Mouse (Mus musculus) CH12.LX (cell line): ENCODE data around the gene Slc39a10. TPM values are rescaled to one million over a fixed set of nuclear protein-coding genes. Genes with fewer than 3 reads are reported as not detected.

ENCODE experiments used
- DNase-seq: peaks from one replicate; pipeline ENCODE4 v3.0.0-alpha.2; 2013; ENCODE audit errors: extremely low read depth
- H3K27ac ChIP-seq: 2 replicates; pipeline ENCODE4 v1.5.1; 2012; ENCODE audit warnings: low read depth, mild to moderate bottlenecking, control low read depth, moderate library complexity; ENCODE audit not compliant: insufficient read depth
- H3K27me3 ChIP-seq: replicated peaks from 2 replicates; pipeline ENCODE3; 2012; ENCODE audit warnings: inconsistent platforms
- H3K36me3 ChIP-seq, 2 experiments: replicated peaks in 1 of 2; 2 replicates each; pipeline versions ENCODE3 to v1.6.1; 2012; ENCODE audit warnings: inconsistent platforms in 1 of 2, low read length in 1 of 2, mild to moderate bottlenecking in 1 of 2, mixed read lengths in 1 of 2, moderate library complexity in 1 of 2; ENCODE audit not compliant: control insufficient read depth in 1 of 2, insufficient read depth in 1 of 2
- H3K4me1 ChIP-seq, 2 experiments: 2 replicates each; pipeline ENCODE4 v1.6.1; 2012; ENCODE audit warnings: inconsistent platforms in 1 of 2, moderate library complexity in 1 of 2; ENCODE audit not compliant: insufficient read depth in 2 of 2, control insufficient read depth in 1 of 2
- H3K4me2 ChIP-seq: 2 replicates; pipeline ENCODE4 v1.6.1; 2012; ENCODE audit warnings: low read depth, mild to moderate bottlenecking, control low read depth; ENCODE audit not compliant: poor library complexity, insufficient read depth, severe bottlenecking
- H3K4me3 ChIP-seq, 3 experiments: fragments of 150-350 bp in 1 of 3; sonication (generic) in 1 of 3; replicated peaks in 1 of 3; 2 replicates each; pipeline versions ENCODE3 to v1.5.1; 2011 to 2012; ENCODE audit warnings: low read depth in 2 of 3, low read length in 2 of 3, mild to moderate bottlenecking in 2 of 3, moderate library complexity in 2 of 3, control low read depth in 1 of 3, improper control_type of control experiment in 1 of 3, inconsistent platforms in 1 of 3, mixed read lengths in 1 of 3; ENCODE audit not compliant: poor library complexity in 1 of 3
- H3K79me2 ChIP-seq: replicated peaks from 2 replicates; pipeline ENCODE4 v1.6.1; 2012; ENCODE audit warnings: mild to moderate bottlenecking, moderate library complexity; ENCODE audit not compliant: control insufficient read depth, poor library complexity, insufficient read depth, severe bottlenecking; ENCODE audit errors: extremely low read depth
- H3K9ac ChIP-seq: 2 replicates; pipeline ENCODE4 v1.6.1; 2012; ENCODE audit warnings: low read depth, mild to moderate bottlenecking, control low read depth, moderate library complexity; ENCODE audit not compliant: insufficient read depth
- H3K9me3 ChIP-seq: replicated peaks from 2 replicates; pipeline ENCODE3; 2012; ENCODE audit warnings: low read length, inconsistent platforms, mixed read lengths
- BHLHE40 ChIP-seq: IDR thresholded peaks from 2 replicates; pipeline ENCODE4 v1.6.1; 2011; ENCODE audit warnings: mild to moderate bottlenecking, low read depth, low read length, improper control_type of control experiment
- CHD1 ChIP-seq: IDR thresholded peaks from 2 replicates; pipeline ENCODE4 v1.6.1; 2012; ENCODE audit warnings: low read depth, low read length, improper control_type of control experiment, inconsistent platforms
- CHD2 ChIP-seq: IDR thresholded peaks from 2 replicates; pipeline ENCODE4 v1.6.1; 2011; ENCODE audit warnings: low read length, improper control_type of control experiment
- CTCF ChIP-seq, 2 experiments: IDR thresholded peaks in 1 of 2; conservative IDR thresholded peaks in 1 of 2; 2 replicates each; pipeline ENCODE4 v1.5.1; 2011 to 2012; ENCODE audit warnings: low read depth in 2 of 2, low read length in 2 of 2, improper control_type of control experiment in 1 of 2, inconsistent platforms in 1 of 2, mild to moderate bottlenecking in 1 of 2, moderate library complexity in 1 of 2
- EP300 ChIP-seq: IDR thresholded peaks from 2 replicates; pipeline ENCODE4 v1.6.1; 2011; ENCODE audit warnings: low read length, improper control_type of control experiment
- HCFC1 ChIP-seq: IDR thresholded peaks from 2 replicates; pipeline ENCODE4 v1.6.1; 2012; ENCODE audit warnings: low read depth, mild to moderate bottlenecking, inconsistent platforms, low read length, improper control_type of control experiment
- IRF4 ChIP-seq: IDR thresholded peaks from 2 replicates; pipeline ENCODE4 v1.6.1; 2014; ENCODE audit warnings: low read depth, mild to moderate bottlenecking, inconsistent platforms, low read length, improper control_type of control experiment
- JUN ChIP-seq: IDR thresholded peaks from 2 replicates; pipeline ENCODE4 v1.6.1; 2011; ENCODE audit warnings: low read depth, mild to moderate bottlenecking, low read length, improper control_type of control experiment, moderate library complexity; ENCODE audit not compliant: insufficient read depth
- JUND ChIP-seq: conservative IDR thresholded peaks from 2 replicates; pipeline ENCODE4 v1.6.1; 2011; ENCODE audit warnings: low read depth, low read length, improper control_type of control experiment
- KAT2A ChIP-seq: IDR thresholded peaks from 2 replicates; pipeline ENCODE4 v1.6.1; 2012; ENCODE audit warnings: low read length, improper control_type of control experiment, inconsistent platforms; ENCODE audit not compliant: insufficient replicate concordance
- MAFK ChIP-seq: IDR thresholded peaks from 2 replicates; pipeline ENCODE4 v1.6.1; 2011; ENCODE audit warnings: low read length, improper control_type of control experiment; ENCODE audit not compliant: insufficient replicate concordance
- MAX ChIP-seq: IDR thresholded peaks from 2 replicates; pipeline ENCODE4 v1.6.1; 2011; ENCODE audit warnings: low read length, improper control_type of control experiment
- MAZ ChIP-seq: IDR thresholded peaks from 2 replicates; pipeline ENCODE4 v1.6.1; 2012; ENCODE audit warnings: low read depth, mild to moderate bottlenecking, inconsistent platforms, low read length, improper control_type of control experiment, moderate library complexity
- MEF2A ChIP-seq: IDR thresholded peaks from 2 replicates; pipeline ENCODE4 v1.6.1; 2014; ENCODE audit warnings: low read depth, mild to moderate bottlenecking, inconsistent platforms, low read length, improper control_type of control experiment, borderline replicate concordance
- MXI1 ChIP-seq: IDR thresholded peaks from 2 replicates; pipeline ENCODE4 v1.6.1; 2011; ENCODE audit warnings: mild to moderate bottlenecking, low read depth, low read length, improper control_type of control experiment
- NELFE ChIP-seq: IDR thresholded peaks from 2 replicates; pipeline ENCODE4 v1.6.1; 2011; ENCODE audit warnings: low read depth, low read length, improper control_type of control experiment
- POLR2AphosphoS2 ChIP-seq: IDR thresholded peaks from 2 replicates; pipeline ENCODE4 v1.6.1; 2011; ENCODE audit warnings: low read depth, low read length, improper control_type of control experiment
- RCOR1 ChIP-seq: conservative IDR thresholded peaks from 2 replicates; pipeline ENCODE4 v1.6.1; 2012; ENCODE audit warnings: low read depth, mild to moderate bottlenecking, inconsistent platforms, low read length, improper control_type of control experiment
- TCF12 ChIP-seq: IDR thresholded peaks from 2 replicates; pipeline ENCODE4 v1.6.1; 2014; ENCODE audit warnings: low read depth, mild to moderate bottlenecking, inconsistent platforms, low read length, improper control_type of control experiment
- USF1 ChIP-seq: IDR thresholded peaks from 2 replicates; pipeline ENCODE4 v1.6.1; 2014; ENCODE audit warnings: low read depth, mild to moderate bottlenecking, inconsistent platforms, low read length, improper control_type of control experiment
- USF2 ChIP-seq: conservative IDR thresholded peaks from 2 replicates; pipeline ENCODE4 v1.6.1; 2011; ENCODE audit warnings: low read depth, low read length, improper control_type of control experiment
- ZC3H11A ChIP-seq: IDR thresholded peaks from 2 replicates; pipeline ENCODE4 v1.6.1; 2012; ENCODE audit warnings: low read depth, mild to moderate bottlenecking, inconsistent platforms, low read length, improper control_type of control experiment
- ZKSCAN1 ChIP-seq: IDR thresholded peaks from 2 replicates; pipeline ENCODE4 v1.6.1; 2012; ENCODE audit warnings: low read depth, inconsistent platforms, low read length, improper control_type of control experiment, borderline replicate concordance
- ZMIZ1 ChIP-seq: IDR thresholded peaks from 2 replicates; pipeline ENCODE4 v1.6.1; 2012; ENCODE audit warnings: low read depth, mild to moderate bottlenecking, inconsistent platforms, low read length, improper control_type of control experiment
- ZNF384 ChIP-seq: IDR thresholded peaks from 2 replicates; pipeline ENCODE4 v1.6.1; 2012; ENCODE audit warnings: low read depth, low read length, improper control_type of control experiment, inconsistent platforms
- dilution Hi-C: fragments of 300-500 bp; cut with MboI; formaldehyde crosslinking; loops from 2 replicates; pipeline ENCODE4 v1.14.3; 2020; ENCODE audit warnings: low sequenced_read_pairs; ENCODE audit not compliant: extremely low pct_unique_long_range_greater_than_20kb, extremely low pct_ligation_motif_present
- in situ Hi-C: fragments of 300-500 bp; cut with MboI; formaldehyde crosslinking; loops from 3 replicates; pipeline ENCODE4 v1.14.3; 2019; ENCODE audit warnings: low sequenced_read_pairs, low pct_ligation_motif_present, low pct_unique_long_range_greater_than_20kb, mixed read lengths
- polyA plus RNA-seq: library from polyadenylated mRNA; unstranded; fragments of >175 nt; gene quantifications from 2 replicates; pipeline ENCODE4 v1.2.1, GENCODE M21; 2012; ENCODE audit warnings: low read depth; ENCODE audit not compliant: insufficient read length
- total RNA-seq, 2 experiments: library from RNA; depleted of rRNA; stranded (reverse); fragments of 300-350 nt in 1 of 2; fragments of >200 nt in 1 of 2; gene quantifications; 2 replicates each; pipeline ENCODE4 v1.2.3; 2012 to 2014

The Slc39a10 gene
- total and polyA plus RNA-seq, 3 experiments: 7.3 to 14.2 (median 11.0) TPM

DNA sequence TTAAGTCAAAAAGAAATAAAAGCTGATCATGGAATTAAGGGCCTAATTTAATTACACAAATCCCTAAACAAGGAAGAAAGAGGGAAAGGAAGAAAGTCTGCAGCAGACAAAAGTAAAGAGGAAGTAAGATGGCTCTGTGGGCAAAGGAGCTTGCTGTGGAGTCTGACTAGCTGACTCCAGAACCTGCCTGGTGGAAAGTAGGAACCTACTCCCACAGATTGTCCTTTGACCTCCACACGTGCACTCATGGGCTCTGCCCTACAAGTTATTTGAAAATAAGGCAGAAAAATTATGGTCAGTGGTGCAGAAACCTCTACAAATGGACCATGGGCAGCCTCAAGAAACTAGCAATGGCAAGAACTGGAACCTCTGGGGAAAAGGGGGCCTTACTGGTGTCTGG lies 32.6 kb downstream of the Slc39a10 start:
- H3K36me3 ChIP-seq: no peaks in the 10 kb centered on the region
- H3K9ac ChIP-seq: no peak overlapping the region
- peaks cover 16 to 65% of the 10 kb centered on the region in 2 experiments for H3K4me1 ChIP-seq
- no peak overlapping the region for H3K4me2 ChIP-seq
- no peaks in the 10 kb centered on the region for H3K9me3 ChIP-seq
- no peaks in the 10 kb centered on the region for H3K79me2 ChIP-seq
- TF ChIP-seq BHLHE40 (peak; percentile 60), ZKSCAN1 (no peak)
- in situ Hi-C loops: no loop called here
- no peaks in the 10 kb centered on the region for H3K27me3 ChIP-seq
- no peak overlapping the region for H3K27ac ChIP-seq
- dilution Hi-C loops: no loop called here
- no peak for DNase-seq
- no peak overlapping the region for H3K4me3 ChIP-seq

DNA sequence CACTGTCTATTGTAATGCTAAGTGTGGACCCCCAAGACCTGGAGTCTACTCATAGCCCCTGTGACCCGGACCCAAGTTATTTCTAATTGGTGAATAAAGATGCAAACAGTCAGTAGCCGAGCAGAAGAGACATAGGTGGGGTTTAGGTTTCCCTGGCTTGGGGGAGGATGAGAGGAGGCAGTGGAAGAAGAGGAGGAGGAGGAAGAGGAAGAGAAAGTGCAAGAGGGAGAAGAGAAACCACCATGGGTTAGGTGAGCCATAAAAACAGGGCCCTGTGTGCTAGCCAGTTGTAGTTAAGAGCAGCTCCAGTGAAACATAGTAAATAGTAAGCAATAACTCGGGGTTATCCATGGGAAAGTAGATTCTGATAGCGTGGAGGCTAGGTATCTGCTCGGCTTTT lies 34.1 kb downstream of the Slc39a10 start:
- no peaks in the 10 kb centered on the region for H3K27me3 ChIP-seq
- H3K27ac ChIP-seq: no peak overlapping the region
- in situ Hi-C loops (loop anchor here (10.0 kb wide), 1 partner anchor 66 kb away; no protein-coding TSS in a partner anchor), dilution Hi-C loops (no loop called here)
- H3K9ac ChIP-seq: no peak overlapping the region
- peak overlapping the region; percentile 10; the same call in 1 of the 2 replicates for H3K4me2 ChIP-seq
- no peaks in the 10 kb centered on the region for H3K79me2 ChIP-seq
- peaks cover 16 to 55% of the 10 kb centered on the region in 2 experiments for H3K4me1 ChIP-seq
- DNase-seq: no peak
- H3K36me3 ChIP-seq: no peaks in the 10 kb centered on the region
- TF ChIP-seq JUN (no peak), RCOR1 (no peak), KAT2A (no peak), MAX (no peak), MXI1 (no peak), ZNF384 (no peak), IRF4 (peak; percentile 40; the same call in 1 of the 2 replicates), USF2 (no peak), EP300 (peak; percentile 54; the same call in 1 of the 2 replicates), CHD1 (no peak), USF1 (no peak), ZC3H11A (no peak)
- H3K9me3 ChIP-seq: no peaks in the 10 kb centered on the region
- no peak overlapping the region for H3K4me3 ChIP-seq

DNA sequence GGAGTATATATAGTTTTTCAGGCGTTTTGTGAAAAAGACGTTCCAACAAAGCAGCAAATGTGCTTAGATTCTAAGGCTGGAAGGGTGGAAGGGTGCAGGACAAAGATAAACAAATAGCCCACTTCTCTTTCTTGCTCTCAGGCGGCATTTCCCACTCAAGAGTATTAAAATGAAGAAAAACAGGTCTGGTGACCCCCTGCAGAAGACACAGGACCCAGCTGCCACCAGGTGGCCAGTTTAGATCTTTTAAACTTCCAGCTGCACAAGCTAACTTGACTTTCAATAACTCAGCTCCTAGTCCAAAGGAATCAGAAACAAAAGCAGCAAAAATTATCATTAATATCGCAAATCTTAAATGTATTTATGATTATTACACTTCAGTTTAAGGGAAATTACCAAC lies 36.2 kb downstream of the Slc39a10 start:
- in situ Hi-C loops: loop anchor here (10.0 kb wide), 1 partner anchor 68 kb away; no protein-coding TSS in a partner anchor
- H3K9me3 ChIP-seq: no peaks in the 10 kb centered on the region
- no peak overlapping the region for H3K27ac ChIP-seq
- no peaks in the 10 kb centered on the region for H3K36me3 ChIP-seq
- no peaks in the 10 kb centered on the region for H3K27me3 ChIP-seq
- peak overlapping the region; percentile 8; the same call in 1 of the 2 replicates for H3K9ac ChIP-seq
- peaks cover 16 to 52% of the 10 kb centered on the region in 2 experiments for H3K4me1 ChIP-seq
- H3K4me3 ChIP-seq: no peak overlapping the region
- dilution Hi-C loops: no loop called here
- H3K4me2 ChIP-seq: no peak overlapping the region
- no peaks in the 10 kb centered on the region; the same call in 1 of the 2 replicates for H3K79me2 ChIP-seq
- peak; percentile 51 for DNase-seq
- TF ChIP-seq ZMIZ1: no peak
- no peak for TF ChIP-seq POLR2AphosphoS2
- no peak for TF ChIP-seq NELFE
- 0 out of 2 replicates have a peak, but pooled peaks have one; percentile 16 for TF ChIP-seq MEF2A
- TF ChIP-seq CTCF (conservative IDR thresholded peaks at IDR 0.05 in 1 of 2, IDR thresholded peaks at IDR 0.05 in 1 of 2; ENCODE audit: low read depth in 2 of 2, low read length in 2 of 2): peak in 1 of 2 experiments; percentile 12; a peak in 1 of 4 replicates
- no peak for TF ChIP-seq HCFC1
- no peak for TF ChIP-seq ZC3H11A
- peak; percentile 65 for TF ChIP-seq BHLHE40
- TF ChIP-seq JUND: no peak
- TF ChIP-seq USF1: no peak
- TF ChIP-seq TCF12: no peak; the same call in 1 of the 2 replicates
- peak; percentile 34; the same call in 1 of the 2 replicates for TF ChIP-seq IRF4
- TF ChIP-seq CHD1: no peak
- TF ChIP-seq CHD2: no peak
- 0 out of 2 replicates have a peak, but pooled peaks have one; percentile 27 for TF ChIP-seq MAZ
- no peak for TF ChIP-seq MAFK
